Mouse (Mus musculus): ENCODE measurements around the gene Mybpc3.

DNA sequence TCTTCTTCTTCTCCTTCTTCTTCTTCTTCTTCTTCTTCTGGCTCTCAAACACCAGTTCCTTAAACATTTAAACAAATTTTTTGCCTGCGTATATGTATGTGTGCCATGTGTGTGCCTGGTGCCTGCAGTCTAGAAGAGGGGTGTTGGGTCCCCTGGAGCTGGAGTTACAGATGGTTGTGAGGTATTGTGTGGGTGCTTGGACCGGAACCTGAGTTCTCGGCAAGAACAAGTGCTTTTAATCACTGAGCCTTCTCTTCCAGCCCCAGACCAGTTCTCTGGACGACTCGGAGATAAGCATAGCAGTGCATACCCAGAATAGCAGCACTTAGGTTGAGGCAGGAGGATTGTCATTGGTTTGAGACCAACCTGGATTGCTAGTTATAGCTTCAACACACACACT is 1.1 kb upstream of the Mybpc3 start:
- no peak for TF ChIP-seq CTCF (conservative IDR thresholded peaks at IDR 0.05; ENCODE audit: insufficient read depth, insufficient read length, low read depth, low read length)
- TF ChIP-seq POLR2A (IDR thresholded peaks at IDR 0.05; ENCODE audit: low read depth, low read length) = no peak

All from kidney, adult 2 months (tissue).